Mouse (Mus musculus) inflammation-experienced regulatory T-cells, adult 6 months (primary cell): ENCODE measurements at regions not wholly inside any gene's neighbourhood (a gene's known extent, or its start where the extent isn't known, plus 50 kb on each side); places are given as distances from the start of the nearest gene placed in this dataset.

Experiments used
- ATAC-seq: one replicate; pipeline ENCODE4 v1.8.0; 2017

DNA sequence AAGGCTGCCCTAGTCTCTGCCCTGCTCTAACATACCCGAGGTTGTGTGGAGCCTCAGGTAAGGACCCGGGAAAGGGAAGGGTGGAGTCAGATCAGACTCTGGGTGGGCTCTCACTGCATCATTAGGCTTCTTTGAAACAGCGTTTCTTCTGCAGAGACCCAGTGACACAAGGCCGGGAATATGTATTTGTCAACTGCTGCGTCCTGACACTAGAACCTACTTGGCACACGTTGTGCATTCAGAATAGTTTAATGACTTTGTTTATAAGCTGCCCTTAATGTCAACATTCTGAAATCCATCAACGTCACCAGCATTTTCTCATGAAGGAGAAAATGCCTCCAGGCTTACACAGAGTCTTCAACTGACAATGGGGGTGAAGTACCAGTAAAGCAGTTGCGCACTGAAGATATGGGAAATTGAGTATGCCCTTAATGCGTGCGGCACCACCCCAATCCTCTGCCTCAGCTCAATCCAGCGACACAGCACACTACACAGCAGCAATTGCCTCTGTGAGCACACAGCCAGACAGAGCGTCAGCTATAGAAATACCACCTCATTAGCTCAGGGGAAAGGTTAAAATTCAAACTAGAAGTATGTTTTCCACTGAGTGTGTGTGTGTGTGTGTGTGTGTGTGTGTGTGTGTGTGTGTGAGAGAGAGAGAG is 152.7 kb upstream of the Spdye4c start:
- no peak for ATAC-seq

DNA sequence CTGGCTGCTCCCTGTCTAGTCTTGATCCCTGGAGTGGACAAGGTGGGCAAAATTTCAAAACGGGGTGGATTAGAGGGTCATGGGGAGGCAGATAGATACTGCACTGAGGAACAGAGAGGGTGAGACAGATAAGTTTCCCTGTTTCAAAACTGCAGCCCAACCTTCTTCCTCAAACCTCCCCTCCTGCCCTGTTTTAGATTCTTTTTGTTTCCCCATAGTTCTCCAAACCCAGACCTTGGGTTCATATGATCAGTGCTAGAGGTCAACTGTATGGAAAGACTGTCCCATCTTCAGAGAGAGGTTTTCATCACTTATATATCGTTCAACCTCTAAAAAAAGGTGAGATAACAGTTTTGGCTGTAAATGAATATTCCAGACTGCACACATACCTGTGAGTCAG is 152.1 kb upstream of the Spdye4c start:
- ATAC-seq, result no peak

DNA sequence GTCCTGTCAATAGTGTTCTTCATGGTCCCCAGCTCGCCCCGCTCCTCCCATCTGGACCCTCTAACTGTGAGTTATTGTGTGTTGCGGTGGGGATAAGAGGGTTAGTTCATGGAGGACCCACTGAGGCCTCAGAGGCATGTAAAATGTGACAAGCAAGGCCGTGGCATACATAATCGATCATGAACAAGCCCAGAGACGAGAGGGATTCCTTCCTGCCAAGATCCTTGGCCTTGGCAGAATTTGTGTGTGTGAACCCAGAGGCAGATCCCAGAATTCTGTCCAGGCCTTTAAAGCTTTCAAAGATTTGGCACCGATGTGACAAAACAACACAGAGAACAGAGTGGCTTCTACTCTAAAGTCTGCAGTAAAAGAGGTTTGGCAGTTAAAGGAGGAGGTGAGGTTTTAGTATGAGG is 146.4 kb upstream of the Spdye4c start:
- ATAC-seq, result no peak

DNA sequence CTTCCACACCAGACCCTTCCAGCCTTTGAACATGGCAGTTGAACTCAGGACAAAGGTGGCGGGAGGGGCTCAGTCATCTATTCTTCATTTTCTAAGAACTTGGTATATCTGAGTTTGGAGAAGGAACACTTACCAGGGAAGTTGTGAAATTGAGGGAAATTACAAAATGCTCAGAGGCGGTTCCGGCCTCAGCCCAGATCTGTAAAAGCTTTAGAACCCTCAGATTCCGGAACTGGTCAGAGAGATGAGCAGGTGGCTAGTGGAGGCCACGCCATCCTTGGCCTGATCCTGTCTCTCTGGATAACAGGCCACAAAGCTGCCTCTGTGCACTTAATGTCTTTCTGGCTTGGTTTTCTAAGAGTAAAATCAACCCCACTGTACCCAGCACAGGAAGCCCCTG is 145.6 kb upstream of the Spdye4c start:
- no peak for ATAC-seq

DNA sequence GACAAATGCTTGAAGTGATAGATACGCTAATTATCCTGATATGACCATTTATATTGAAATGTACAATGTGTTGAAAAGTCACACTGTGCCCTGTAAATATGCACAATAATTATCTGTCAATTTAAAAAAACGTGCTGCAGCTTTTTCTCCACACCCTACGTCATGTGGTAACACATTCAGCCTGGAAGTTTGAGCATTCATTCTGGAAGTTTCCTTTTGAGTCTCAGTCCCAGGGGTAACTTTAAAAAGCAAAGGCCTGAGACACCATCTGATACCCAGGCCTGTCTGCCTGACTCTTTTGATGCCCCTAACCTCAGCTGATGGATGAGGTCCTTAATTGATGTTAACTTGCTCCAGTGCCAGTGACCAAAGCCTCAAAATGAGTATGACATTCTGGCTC is 141.7 kb upstream of the Spdye4c start:
- no peak for ATAC-seq

DNA sequence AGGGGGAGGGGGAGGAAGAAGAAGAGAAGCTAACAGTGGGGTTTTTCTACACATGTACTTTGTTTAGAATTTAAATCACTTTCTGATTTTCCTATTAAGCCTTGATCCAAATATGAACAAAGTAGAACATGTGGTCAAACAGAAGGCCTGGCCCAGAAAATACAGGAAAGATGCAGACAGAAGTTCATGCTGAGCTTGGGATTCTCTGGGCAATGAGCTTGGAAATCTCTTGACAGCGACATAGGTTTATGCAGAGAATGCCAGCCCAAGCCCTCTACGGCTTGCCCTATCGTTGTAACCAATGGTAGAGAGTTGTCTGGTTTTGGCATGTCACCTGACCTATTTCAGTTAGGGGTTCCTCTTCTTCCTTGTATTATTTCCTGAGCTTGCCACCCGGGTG is 141.0 kb upstream of the Spdye4c start:
- ATAC-seq, result no peak

DNA sequence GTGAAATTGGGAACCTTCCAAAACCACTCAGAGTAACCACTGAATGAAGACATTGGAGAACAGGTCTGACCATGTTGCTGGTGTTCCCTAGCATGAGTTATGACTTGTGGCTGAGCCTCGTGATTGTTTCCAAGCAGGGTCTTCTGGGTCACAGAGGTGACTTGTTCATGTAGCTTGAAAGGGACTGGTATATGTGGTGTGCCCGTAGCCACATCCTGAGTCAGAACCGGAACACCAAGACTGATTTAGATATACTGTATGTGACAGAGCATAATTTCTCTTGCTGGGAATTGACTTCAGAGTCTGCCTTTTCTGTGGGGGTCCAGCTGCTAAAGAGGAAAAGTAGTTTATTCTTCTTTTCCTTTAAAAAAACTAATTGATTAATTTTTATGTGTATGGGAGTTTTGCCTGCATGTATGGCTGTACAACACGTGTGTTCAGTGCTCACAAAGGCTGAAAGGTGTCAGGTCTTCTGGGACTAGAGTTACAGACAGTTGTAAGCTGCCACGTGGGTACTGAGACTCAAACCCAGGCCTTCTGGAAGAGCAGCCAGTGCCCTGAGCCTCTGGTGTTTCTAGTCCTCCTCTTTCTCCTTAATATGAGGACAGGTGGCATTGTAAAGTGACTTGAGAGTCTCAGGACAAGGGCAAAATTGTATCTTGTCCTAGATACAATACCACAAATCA is 139.3 kb upstream of the Spdye4c start:
- ATAC-seq, result peak; percentile 96

DNA sequence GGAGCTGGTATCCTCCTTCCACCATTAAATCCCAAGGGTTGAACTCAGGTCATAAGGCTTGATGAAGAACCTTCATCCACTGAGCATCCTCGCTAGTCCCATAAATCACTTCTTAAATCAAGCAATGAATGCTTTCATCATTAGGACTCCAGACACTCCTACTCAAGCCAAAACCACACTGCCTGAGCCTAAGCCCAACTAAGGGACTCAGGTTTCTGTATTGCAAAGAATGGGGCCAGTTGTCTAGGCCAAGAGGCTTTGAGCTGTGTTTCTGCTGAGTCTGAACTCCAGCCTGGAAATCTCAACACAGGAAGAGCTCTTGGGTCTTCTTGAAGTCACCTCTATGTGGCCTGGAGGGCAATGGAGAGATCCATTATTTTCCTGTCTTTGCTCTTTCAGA is 138.4 kb upstream of the Spdye4c start:
- ATAC-seq, result no peak

DNA sequence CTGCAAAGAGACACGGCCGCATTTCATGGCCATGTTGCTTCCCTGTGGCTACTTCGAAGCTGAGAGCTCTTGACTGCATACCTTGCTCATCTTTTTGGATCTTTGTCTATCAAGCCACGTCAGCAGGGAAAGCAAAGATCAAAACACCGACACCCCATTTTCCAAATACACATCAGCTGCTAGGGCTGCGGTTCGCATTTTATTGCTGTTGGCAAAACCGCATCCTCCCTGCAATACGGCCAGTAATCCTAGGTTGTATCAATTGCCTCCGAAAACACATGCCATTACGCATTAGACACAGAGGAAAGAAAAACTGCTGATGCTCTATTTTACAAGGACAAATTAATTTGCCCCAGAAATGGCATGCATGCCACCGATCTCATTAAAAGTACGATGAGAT is 136.5 kb upstream of the Spdye4c start:
- no peak for ATAC-seq

DNA sequence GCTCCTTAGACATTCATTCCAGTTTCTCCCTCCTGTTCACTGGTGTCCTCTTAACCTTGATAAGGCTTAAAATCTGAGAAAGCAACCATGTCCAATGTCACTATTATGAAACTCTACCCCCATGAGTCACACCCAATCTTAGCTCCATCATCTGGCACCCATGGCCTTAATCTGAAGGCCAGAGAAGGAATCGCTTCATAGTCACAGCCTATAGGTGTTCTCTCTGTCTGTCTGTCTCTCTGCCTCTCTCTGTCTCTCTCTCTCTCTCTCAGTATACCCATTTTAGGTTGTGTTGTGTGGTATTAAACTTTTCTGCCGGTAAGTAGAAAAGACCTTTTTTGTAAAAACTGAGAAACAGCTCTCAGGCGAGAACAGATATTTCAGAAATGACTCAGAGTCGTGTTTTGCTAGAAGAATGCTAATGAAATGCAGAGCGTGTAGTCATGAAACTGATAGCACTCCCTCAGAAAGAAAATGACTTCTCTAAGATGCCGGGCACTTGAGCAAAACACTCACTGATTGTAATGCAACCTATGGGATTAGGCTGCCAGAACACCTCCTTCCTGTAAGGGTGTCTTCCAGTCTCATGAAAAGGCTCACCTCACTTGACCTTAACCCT is 133.3 kb upstream of the Spdye4c start:
- peak; percentile 63 for ATAC-seq

DNA sequence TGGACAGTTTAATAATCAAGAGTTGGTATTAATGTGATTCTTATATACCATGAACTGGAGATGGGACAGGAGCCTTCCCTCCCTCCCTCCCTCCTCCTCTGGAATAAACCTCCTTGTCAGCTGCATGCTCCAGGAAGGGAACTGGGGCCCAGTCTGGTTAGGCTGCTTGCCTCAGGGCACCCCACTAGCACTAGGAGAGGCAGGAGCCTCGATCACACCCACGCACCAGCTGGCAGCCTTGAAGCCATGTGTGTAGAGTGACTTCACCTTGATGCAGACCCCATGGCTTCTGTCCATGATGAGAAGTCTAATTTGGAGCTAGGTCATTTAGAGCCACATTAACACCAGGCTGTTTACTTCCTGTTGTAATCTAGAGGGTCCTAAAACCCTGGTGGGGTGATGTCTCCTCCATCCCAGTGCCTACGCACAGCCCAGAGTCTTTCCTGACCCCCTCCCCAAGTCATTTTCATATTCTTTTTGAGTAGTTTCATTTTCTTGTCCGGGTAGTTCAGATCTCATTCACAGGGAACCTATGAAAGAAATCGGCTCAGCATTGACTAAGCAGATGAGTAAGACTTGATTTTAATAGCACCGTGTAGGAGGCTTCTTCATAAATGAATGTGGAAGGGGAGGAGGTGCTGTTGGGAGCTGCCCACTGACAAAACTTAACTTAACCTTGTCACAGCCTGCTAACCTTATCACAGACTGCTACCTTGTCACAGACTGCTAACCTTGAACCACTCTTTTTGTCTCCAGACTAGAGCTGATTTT is 125.6 kb upstream of the Spdye4c start:
- ATAC-seq, result peak; percentile 49

DNA sequence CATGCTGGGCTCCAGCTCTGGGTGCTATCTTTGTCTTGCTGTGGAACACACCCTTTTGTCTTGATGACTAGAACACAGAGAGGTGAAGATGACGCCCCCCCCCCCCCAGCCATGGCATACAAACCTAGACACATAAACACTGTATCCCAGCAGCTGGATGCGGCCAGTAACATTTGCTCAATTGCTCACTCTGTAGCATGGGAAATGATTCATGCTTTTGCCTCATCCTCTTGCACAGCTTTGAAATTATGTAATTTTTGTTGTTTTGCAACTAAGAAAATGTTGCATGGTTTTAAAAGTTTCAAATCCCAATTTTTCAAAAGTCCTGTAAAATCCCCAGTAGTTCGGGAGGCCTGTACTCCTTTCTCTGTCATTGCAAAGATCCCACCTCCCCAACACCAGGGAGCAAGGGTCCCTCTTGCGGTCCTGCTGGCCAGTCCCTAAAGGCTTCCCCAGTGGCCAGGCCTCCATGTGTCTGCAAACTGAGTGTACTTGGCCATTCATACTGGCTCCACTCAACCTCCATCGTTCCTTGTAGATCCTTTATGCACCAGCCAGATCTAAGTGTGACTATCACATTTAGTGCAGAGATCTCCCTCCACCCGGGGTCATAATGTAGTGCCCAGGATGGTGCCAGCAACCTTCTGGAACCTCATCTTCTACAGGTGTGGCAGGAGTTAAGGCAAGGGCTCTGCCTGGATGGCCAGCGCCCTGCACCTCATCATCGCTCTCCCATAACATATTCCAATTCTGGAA is 123.3 kb upstream of the Spdye4c start:
- no peak for ATAC-seq

DNA sequence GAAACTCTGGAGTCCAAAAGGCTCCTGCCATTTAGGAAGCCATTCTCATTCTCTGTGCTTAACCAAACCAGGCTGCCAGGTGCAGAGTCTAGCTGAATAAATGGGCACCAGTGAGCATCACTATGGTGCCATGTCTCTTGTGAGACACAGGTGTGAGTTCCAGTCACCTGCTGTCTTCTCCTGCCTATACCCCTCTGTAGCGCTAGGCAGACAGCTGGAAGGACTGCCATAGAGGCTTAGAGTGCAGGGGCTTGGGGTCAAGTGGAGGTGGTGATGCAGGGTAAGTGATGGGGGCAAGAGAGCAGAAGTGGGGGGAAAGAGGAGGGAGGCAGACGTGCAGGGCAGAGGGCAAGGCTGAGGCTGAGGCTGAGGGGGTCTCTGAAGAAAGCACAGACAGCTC is 122.7 kb upstream of the Spdye4c start:
- ATAC-seq, result no peak

DNA sequence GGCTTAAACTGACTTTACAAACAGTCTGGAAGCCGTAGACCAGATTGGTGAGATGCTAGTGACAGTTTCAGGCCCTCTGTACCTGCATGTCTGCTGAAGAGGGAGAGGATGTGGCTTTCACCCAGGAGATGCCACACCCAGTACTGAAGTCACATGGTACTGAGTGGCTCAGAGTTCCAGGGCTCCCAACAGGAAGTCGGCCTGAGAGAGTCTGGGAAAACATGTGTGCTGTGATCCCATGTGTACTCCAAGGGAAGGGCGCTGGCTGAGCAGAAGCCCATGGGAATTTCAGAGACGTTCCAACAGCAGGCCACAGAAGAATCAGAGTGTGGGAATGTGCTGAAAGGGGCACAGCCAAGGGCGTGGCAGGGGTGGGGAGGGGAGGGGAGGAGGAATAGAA is 120.7 kb upstream of the Spdye4c start:
- peak; percentile 92 for ATAC-seq

DNA sequence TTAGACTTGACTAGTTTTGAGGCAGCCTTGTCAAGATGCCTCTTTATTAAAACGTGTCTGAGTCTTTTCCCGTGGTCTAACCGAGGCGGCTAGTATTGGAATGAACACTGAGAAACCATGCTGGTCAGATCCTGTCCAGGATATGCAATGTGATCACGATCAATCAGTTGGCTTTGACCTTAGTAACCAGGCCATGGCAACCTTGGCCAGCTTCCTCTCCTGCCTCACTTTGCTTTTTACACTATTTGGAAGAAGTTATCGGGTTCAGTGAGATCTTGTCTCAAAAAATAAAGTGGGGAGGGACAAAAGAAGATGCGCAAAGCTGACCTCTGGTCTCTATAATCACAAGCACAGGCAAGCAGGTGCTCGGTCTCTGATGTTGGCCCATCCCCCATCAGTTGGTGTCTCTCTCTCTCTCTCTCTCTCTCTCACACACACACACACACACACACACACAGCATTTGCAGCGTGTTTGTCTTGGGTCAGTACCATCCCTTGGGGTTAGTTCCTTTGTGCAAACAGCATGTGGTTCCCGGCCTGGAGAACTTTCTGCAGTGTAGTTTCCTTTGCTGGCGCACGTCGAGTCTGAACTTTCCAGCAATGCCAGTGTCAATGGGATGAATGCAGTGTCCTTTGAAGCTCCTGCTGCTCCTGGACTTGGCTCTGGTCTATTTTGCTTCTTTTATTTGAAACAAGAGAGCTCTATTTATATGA is 117.6 kb upstream of the Spdye4c start:
- no peak for ATAC-seq

DNA sequence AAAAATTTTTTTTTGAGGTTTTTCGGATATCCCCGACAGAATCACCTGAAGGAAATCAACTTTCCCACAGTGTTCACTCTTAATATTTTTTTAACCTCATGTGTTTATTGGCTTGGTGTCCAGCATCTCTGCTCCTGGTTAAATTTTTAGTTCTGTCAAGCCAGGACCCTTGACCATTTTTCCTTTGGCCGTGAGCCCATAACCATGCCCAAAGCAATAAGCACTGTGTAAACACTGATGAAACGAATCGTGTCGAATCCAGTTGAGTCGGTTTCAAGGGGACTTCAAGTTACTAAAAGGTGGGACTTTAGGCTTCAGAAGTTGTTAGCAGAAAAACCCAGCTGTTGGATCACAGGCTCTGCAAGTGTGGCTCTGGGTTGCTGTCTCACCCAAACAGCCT is 117.0 kb upstream of the Spdye4c start:
- ATAC-seq, result no peak

DNA sequence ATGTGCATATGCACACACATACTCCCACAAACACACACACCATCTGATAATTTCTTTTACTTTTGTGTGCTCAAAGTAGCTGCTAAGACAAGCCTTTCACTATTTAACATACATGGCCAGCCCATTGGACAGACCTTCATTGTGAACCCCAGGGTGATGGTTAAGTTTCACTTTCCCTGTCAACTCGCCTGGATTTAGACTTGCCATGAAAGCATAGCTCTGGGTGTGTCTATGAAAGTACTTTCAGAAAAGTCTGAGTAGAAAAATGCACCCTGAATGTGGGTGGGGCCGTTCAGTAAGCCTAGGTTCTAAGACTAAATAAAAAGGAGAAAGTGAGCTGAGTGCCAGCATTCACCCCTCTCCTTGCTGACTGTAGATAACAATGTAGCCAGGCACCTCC is 113.8 kb upstream of the Spdye4c start:
- ATAC-seq, result peak; percentile 28

DNA sequence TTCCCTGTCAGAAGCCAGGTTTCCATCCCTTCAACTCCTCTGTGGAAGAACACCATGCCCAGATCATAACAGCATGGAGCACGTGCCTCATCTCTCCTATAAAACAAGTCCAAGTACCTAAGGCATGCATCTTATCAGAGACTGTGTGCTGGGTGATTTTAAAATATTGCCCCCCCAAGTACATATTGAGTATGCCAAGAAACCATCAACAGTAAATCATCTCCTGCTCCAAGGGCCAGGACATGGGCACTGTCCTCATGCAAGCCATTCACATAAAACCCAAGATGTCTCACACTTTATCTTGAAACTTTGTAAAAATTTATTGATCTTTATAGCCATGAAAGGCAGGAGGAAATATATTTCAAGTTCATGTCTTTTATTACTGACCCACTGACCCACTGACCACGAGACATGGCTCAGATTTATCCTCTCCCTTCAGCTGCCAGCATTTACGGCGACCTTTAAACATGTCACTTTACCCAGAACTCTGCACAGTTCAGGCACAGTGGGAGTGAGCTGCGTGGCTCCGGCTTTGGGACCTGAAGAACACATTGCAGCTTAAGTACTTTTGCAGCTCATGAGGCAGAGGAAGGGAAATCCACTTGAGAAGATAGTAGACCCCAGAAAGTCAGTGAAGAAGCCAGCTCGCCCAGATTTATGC is 99.7 kb upstream of the Spdye4c start:
- no peak for ATAC-seq

DNA sequence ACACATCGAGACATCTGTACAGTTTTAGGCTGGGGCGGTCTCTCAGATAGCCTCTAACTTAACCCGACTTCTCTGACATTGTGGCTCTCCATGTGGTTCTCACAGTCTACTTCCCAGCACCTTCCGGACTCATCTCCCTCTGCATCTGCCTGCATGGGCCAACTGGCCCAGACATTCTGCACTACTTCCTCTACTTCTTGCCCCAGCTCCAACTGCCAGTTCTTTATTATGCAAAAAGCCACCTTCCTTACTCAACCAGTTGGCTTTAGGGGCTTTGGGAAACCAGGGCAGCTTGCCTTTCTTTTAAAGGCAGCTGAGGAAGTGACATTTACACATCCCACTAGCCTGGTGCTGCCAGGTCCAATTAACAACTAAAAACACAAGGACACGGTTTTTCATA is 97.1 kb upstream of the Spdye4c start:
- no peak for ATAC-seq

DNA sequence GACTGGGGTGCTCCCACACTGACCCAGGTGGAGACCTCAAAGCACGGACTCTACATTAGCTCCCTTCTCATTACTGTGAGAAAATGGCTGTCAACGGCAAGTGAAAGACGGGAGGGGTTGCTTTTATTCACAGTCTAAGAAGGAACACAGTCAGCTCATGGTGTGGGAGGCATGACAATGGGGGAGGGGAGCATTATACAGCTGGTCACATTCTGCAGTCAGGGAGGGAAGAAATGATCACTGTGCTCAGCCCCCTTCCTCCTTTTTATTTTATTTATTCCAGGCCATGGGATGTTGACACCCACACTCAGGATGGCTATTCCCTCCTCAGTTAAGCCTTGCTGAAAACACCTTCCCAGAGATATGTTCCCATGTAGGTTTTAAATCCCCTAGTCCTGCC is 93.1 kb upstream of the Spdye4c start:
- no peak for ATAC-seq

DNA sequence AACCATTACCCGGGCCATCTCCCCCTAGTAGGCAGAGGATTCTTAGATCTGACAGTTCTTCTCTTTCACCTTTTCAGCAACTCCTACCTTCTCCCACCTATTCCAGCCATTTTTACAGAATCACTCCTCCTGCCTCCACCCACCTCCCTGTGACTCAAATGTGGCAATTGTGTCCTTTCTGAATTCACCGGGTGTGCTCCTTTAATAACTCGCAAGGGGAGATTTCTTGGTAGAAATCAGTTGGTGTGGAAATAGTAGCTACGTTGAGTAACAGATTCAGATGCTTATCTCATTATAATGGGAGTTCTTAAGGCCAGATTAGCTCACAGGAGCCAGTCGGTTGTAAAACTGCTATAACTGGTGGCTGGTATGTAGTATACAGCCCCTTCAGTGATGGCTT is 92.4 kb upstream of the Spdye4c start:
- ATAC-seq, result no peak
